Mouse (Mus musculus): ENCODE measurements at regions not wholly inside any gene's neighbourhood (a gene's known extent, or its start where the extent isn't known, plus 50 kb on each side); places are given as distances from the start of the nearest gene placed in this dataset.

GRCm38 (mm10) chr16:12681474-12681873, 428.0 kb upstream of the Ercc4 start:
- no peaks in the 10 kb centered on the region for H3K27me3 ChIP-seq (ENCODE audit: control insufficient read depth in 1 of 2, insufficient read depth in 2 of 2, low read length in 2 of 2)
- TF ChIP-seq POLR2AphosphoS2 (IDR thresholded peaks at IDR 0.05; ENCODE audit: low read length), result no peak
- no peak for TF ChIP-seq SMC3 (IDR thresholded peaks at IDR 0.05; ENCODE audit: low read depth, low read length)
- TF ChIP-seq JUND (IDR thresholded peaks at IDR 0.05; ENCODE audit: low read depth, low read length), result no peak
- TF ChIP-seq CTCF (IDR thresholded peaks at IDR 0.05 in 2 of 3, conservative IDR thresholded peaks at IDR 0.05 in 1 of 3; ENCODE audit: control insufficient read depth in 1 of 3, insufficient read depth in 1 of 3, low read depth in 2 of 3, low read length in 3 of 3, poor library complexity in 1 of 3, severe bottlenecking in 1 of 3), result no peak
- no peak for TF ChIP-seq E2F4 (IDR thresholded peaks at IDR 0.05; ENCODE audit: borderline replicate concordance, low read depth, low read length)
- TF ChIP-seq EP300 (IDR thresholded peaks at IDR 0.05; ENCODE audit: low read depth in 1 of 2, low read length in 2 of 2), result no peak
- H3K36me3 ChIP-seq (ENCODE audit: control insufficient read depth in 1 of 2, insufficient read depth in 2 of 2, low read length in 2 of 2), result no peaks in the 10 kb centered on the region

GRCm38 (mm10) chr16:12685816-12686215, 423.7 kb upstream of the Ercc4 start:
- Histone ChIP-seq H3K36me3 (ENCODE audit: control insufficient read depth in 1 of 2, insufficient read depth in 2 of 2, low read length in 2 of 2) (no peaks in the 10 kb centered on the region), H3K27ac (ENCODE audit: control insufficient read depth, low read depth, low read length) (no peak overlapping the region), H3K27me3 (ENCODE audit: control insufficient read depth in 1 of 2, insufficient read depth in 2 of 2, low read length in 2 of 2) (no peaks in the 10 kb centered on the region), H3K9ac (ENCODE audit: control insufficient read depth, low read depth, low read length, poor library complexity, severe bottlenecking) (no peak overlapping the region), H3K4me3 (ENCODE audit: control insufficient read depth in 1 of 2, insufficient read depth in 1 of 2, low read depth in 2 of 2, low read length in 2 of 2) (no peak overlapping the region), H3K4me1 (ENCODE audit: control insufficient read depth in 1 of 2, insufficient read depth in 2 of 2, low read length in 2 of 2) (no peaks in the 10 kb centered on the region), H3K79me2 (ENCODE audit: control insufficient read depth, insufficient read depth, low read length, poor library complexity) (no peaks in the 10 kb centered on the region), H3K9me3 (replicated peaks; ENCODE audit: insufficient read depth, low read length) (no peaks in the 10 kb centered on the region)
- TF ChIP-seq BHLHE40 (IDR thresholded peaks at IDR 0.05; ENCODE audit: borderline replicate concordance, low read depth, low read length), result no peak
- no peak for TF ChIP-seq HCFC1 (IDR thresholded peaks at IDR 0.05; ENCODE audit: low read depth, low read length)
- TF ChIP-seq MYB (IDR thresholded peaks at IDR 0.05; ENCODE audit: low read depth, low read length), result no peak
- no peak for TF ChIP-seq ELF1 (IDR thresholded peaks at IDR 0.05; ENCODE audit: low read depth, low read length)
- TF ChIP-seq GABPA (IDR thresholded peaks at IDR 0.05; ENCODE audit: low read depth, low read length), result no peak
- no peak for TF ChIP-seq ETS1 (IDR thresholded peaks at IDR 0.05; ENCODE audit: low read depth, low read length)
- TF ChIP-seq MEF2A (IDR thresholded peaks at IDR 0.05; ENCODE audit: extremely low read depth, insufficient replicate concordance, low read depth, low read length, poor library complexity, severe bottlenecking), result no peak
- TF ChIP-seq ZC3H11A (IDR thresholded peaks at IDR 0.05; ENCODE audit: low read depth, low read length), result no peak
- no peak for TF ChIP-seq MAX (IDR thresholded peaks at IDR 0.05; ENCODE audit: low read length)
- no peak for TF ChIP-seq ZKSCAN1 (IDR thresholded peaks at IDR 0.05; ENCODE audit: low read depth, low read length)
- DNase-seq (ENCODE audit: low read depth, low spot score), result no peak

More at GRCm38 (mm10) chr16:12681474-12681873, 428.0 kb upstream of the Ercc4 start:
- Histone ChIP-seq H3K27ac (ENCODE audit: control insufficient read depth, low read depth, low read length) (no peak overlapping the region), H3K9ac (ENCODE audit: control insufficient read depth, low read depth, low read length, poor library complexity, severe bottlenecking) (no peak overlapping the region), H3K79me2 (ENCODE audit: control insufficient read depth, insufficient read depth, low read length, poor library complexity) (no peaks in the 10 kb centered on the region), H3K4me3 (ENCODE audit: control insufficient read depth in 1 of 2, insufficient read depth in 1 of 2, low read depth in 2 of 2, low read length in 2 of 2) (no peak overlapping the region), H3K4me1 (ENCODE audit: control insufficient read depth in 1 of 2, insufficient read depth in 2 of 2, low read length in 2 of 2) (no peaks in the 10 kb centered on the region), H3K9me3 (replicated peaks; ENCODE audit: insufficient read depth, low read length) (no peaks in the 10 kb centered on the region)
- no peak for DNase-seq (ENCODE audit: low read depth, low spot score)

GRCm38 (mm10) chr16:12691776-12692175, 417.7 kb upstream of the Ercc4 start:
- Histone ChIP-seq H3K9ac (ENCODE audit: control insufficient read depth, low read depth, low read length, poor library complexity, severe bottlenecking) (no peak overlapping the region), H3K9me3 (replicated peaks; ENCODE audit: insufficient read depth, low read length) (no peaks in the 10 kb centered on the region), H3K27me3 (ENCODE audit: control insufficient read depth in 1 of 2, insufficient read depth in 2 of 2, low read length in 2 of 2) (no peaks in the 10 kb centered on the region), H3K4me3 (ENCODE audit: control insufficient read depth in 1 of 2, insufficient read depth in 1 of 2, low read depth in 2 of 2, low read length in 2 of 2) (no peak overlapping the region), H3K79me2 (ENCODE audit: control insufficient read depth, insufficient read depth, low read length, poor library complexity) (no peaks in the 10 kb centered on the region), H3K4me1 (ENCODE audit: control insufficient read depth in 1 of 2, insufficient read depth in 2 of 2, low read length in 2 of 2) (no peaks in the 10 kb centered on the region), H3K27ac (ENCODE audit: control insufficient read depth, low read depth, low read length) (no peak overlapping the region), H3K36me3 (ENCODE audit: control insufficient read depth in 1 of 2, insufficient read depth in 2 of 2, low read length in 2 of 2) (no peaks in the 10 kb centered on the region)
- no peak for DNase-seq (ENCODE audit: low read depth, low spot score)
- no peak for TF ChIP-seq USF2 (IDR thresholded peaks at IDR 0.05; ENCODE audit: borderline replicate concordance in 1 of 2, insufficient read depth in 1 of 2, low read depth in 1 of 2, low read length in 2 of 2)
- TF ChIP-seq MAFK (IDR thresholded peaks at IDR 0.05; ENCODE audit: borderline replicate concordance, low read depth, low read length), result no peak
- TF ChIP-seq KAT2A (conservative IDR thresholded peaks at IDR 0.05; ENCODE audit: low read depth, low read length), result no peak
- no peak for TF ChIP-seq ZC3H11A (IDR thresholded peaks at IDR 0.05; ENCODE audit: low read depth, low read length)
- no peak for TF ChIP-seq UBTF (IDR thresholded peaks at IDR 0.05; ENCODE audit: borderline replicate concordance, insufficient read depth, low read depth, low read length)
- no peak for TF ChIP-seq BHLHE40 (IDR thresholded peaks at IDR 0.05; ENCODE audit: borderline replicate concordance, low read depth, low read length)
- no peak for TF ChIP-seq GABPA (IDR thresholded peaks at IDR 0.05; ENCODE audit: low read depth, low read length)
- no peak for TF ChIP-seq GATA1 (IDR thresholded peaks at IDR 0.05; ENCODE audit: low read depth, low read length)
- TF ChIP-seq TAL1 (IDR thresholded peaks at IDR 0.05; ENCODE audit: low read length), result no peak
- no peak for TF ChIP-seq NELFE (IDR thresholded peaks at IDR 0.05; ENCODE audit: low read depth, low read length)
- no peak for TF ChIP-seq ZMIZ1 (IDR thresholded peaks at IDR 0.05; ENCODE audit: low read depth, low read length)
- TF ChIP-seq SMC3 (IDR thresholded peaks at IDR 0.05; ENCODE audit: low read depth, low read length), result no peak
- TF ChIP-seq RAD21 (IDR thresholded peaks at IDR 0.05; ENCODE audit: low read depth, low read length), result no peak
- no peak for TF ChIP-seq JUND (IDR thresholded peaks at IDR 0.05; ENCODE audit: low read depth, low read length)
- TF ChIP-seq ELF1 (IDR thresholded peaks at IDR 0.05; ENCODE audit: low read depth, low read length), result no peak
- no peak for TF ChIP-seq POLR2AphosphoS2 (IDR thresholded peaks at IDR 0.05; ENCODE audit: low read length)
- TF ChIP-seq MAX (IDR thresholded peaks at IDR 0.05; ENCODE audit: low read length), result no peak
- no peak for TF ChIP-seq MEF2A (IDR thresholded peaks at IDR 0.05; ENCODE audit: extremely low read depth, insufficient replicate concordance, low read depth, low read length, poor library complexity, severe bottlenecking)
